Mouse (Mus musculus) olfactory bulb, adult 2 months (tissue): Measurements from ENCODE around the gene Fzr1.

ENCODE experiments used
- CTCF ChIP-seq: fragments of 200-500 bp; IDR thresholded peaks from 2 replicates; pipeline ENCODE4 v1.5.1; 2012; ENCODE audit warnings: low read depth, mild to moderate bottlenecking, low read length, moderate library complexity; ENCODE audit not compliant: insufficient read depth
- POLR2A ChIP-seq: fragments of 200-500 bp; IDR thresholded peaks from 2 replicates; pipeline ENCODE4 v1.6.1; 2012; ENCODE audit warnings: mild to moderate bottlenecking, low read depth, low read length, moderate library complexity; ENCODE audit not compliant: insufficient read depth

GRCm38 (mm10) chr10:81323791-81324530 lies 54.4 kb downstream of the Fzr1 start:
- TF ChIP-seq CTCF (no peak), POLR2A (no peak)
